Mouse (Mus musculus) limb, embryonic 14.5 days (tissue): Measurements from ENCODE around the gene Crybb1. TPM values are rescaled to one million over a fixed set of nuclear protein-coding genes. Genes with fewer than 3 reads are reported as not detected.

Source experiments
- ATAC-seq: fragments of 200-750 bp; cut with Nextera tagmentation; 2 replicates; pipeline ENCODE4 v1.8.0; 2017; ENCODE audit warnings: low read depth, moderate number of reproducible peaks, moderate TSS enrichment; ENCODE audit not compliant: low FRiP score
- DNase-seq: peaks from one replicate; pipeline ENCODE4 v3.0.0-alpha.2; 2015; ENCODE audit warnings: low spot score
- H3K27ac ChIP-seq: fragments of 300-500 bp; sonication (generic); replicated peaks from 2 replicates; pipeline ENCODE4 v1.5.1; 2014; ENCODE audit warnings: low read depth, mild to moderate bottlenecking, low read length, moderate library complexity, mixed read lengths
- H3K27me3 ChIP-seq: fragments of 300-500 bp; sonication (generic); 2 replicates; pipeline ENCODE4 v1.6.1; 2014; ENCODE audit warnings: low read length, mixed read lengths; ENCODE audit not compliant: control insufficient read depth, insufficient read depth
- H3K36me3 ChIP-seq: fragments of 300-500 bp; sonication (generic); 2 replicates; pipeline ENCODE4 v1.6.1; 2014; ENCODE audit warnings: mild to moderate bottlenecking, low read length, moderate library complexity, mixed read lengths; ENCODE audit not compliant: control insufficient read depth, insufficient read depth
- H3K4me1 ChIP-seq: fragments of 300-500 bp; sonication (generic); 2 replicates; pipeline ENCODE4 v1.6.1; 2014; ENCODE audit warnings: antibody characterized with exemption, low read length, mixed read lengths; ENCODE audit not compliant: control insufficient read depth, insufficient read depth
- H3K4me2 ChIP-seq: fragments of 300-500 bp; sonication (generic); replicated peaks from 2 replicates; pipeline ENCODE4 v1.6.1; 2014; ENCODE audit warnings: low read depth, mild to moderate bottlenecking, low read length, moderate library complexity; ENCODE audit not compliant: severe bottlenecking
- H3K4me3 ChIP-seq: fragments of 300-500 bp; sonication (generic); replicated peaks from 2 replicates; pipeline ENCODE4 v1.5.1; 2014; ENCODE audit warnings: low read length
- H3K9ac ChIP-seq: fragments of 300-500 bp; sonication (generic); 2 replicates; pipeline ENCODE4 v1.6.1; 2014; ENCODE audit warnings: mild to moderate bottlenecking, low read depth, low read length, moderate library complexity; ENCODE audit not compliant: severe bottlenecking
- H3K9me3 ChIP-seq: fragments of 300-500 bp; sonication (generic); 2 replicates; pipeline ENCODE4 v1.6.1; 2016; ENCODE audit warnings: low read length; ENCODE audit not compliant: control insufficient read depth
- POLR2A ChIP-seq: fragments of 200-500 bp; IDR thresholded peaks from 2 replicates; pipeline ENCODE4 v1.8.0; 2012; ENCODE audit warnings: inconsistent platforms, mild to moderate bottlenecking, moderate library complexity, borderline replicate concordance; ENCODE audit not compliant: insufficient read depth, insufficient read length; ENCODE audit errors: extremely low read depth
- WGBS: fragments of 180-500 bp; shearing (Covaris S2); extraction: QIAGEN DNeasy Blood & Tissue Kit; methylation state at CpG from one replicate; pipeline ENCODE4 v1.1.7; 2014; 5-methylcytosine and 5-hydroxymethylcytosine counted together
- polyA plus RNA-seq, 2 experiments: library from polyadenylated mRNA; depleted of rRNA in 1 of 2; stranded (reverse) in 1 of 2; unstranded in 1 of 2; fragments of >200 nt; fragmentation: Nextera tagmentation in 1 of 2; extraction: Ambion mirVana in 1 of 2; gene quantifications; 2 replicates each; pipeline versions ENCODE4 v1.2.1 to v1.2.3; 2012 to 2014

Crybb1 gene
- polyA plus RNA-seq, 2 experiments = 0.54 to 1.9 TPM

DNA sequence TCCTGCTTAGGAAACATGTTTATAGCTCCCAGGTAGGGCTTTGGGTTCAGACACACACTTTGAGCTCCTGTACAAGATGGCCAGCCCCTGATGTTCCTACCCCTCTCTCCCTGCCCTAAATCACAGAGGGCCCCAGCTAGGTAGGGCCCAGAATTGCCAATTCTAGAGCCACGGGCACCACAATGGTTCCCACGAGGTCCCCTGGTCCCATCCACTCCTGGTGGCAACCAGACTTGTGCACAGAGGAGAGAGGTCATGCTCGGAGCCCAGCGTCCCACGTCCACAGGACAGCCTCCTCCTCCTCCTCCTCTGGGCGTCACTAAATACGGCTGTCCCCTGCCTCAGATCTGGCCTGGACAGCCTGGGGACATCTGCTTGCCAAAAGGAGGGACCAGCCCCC lies 39.3 kb upstream of the Crybb1 start:
- DNase-seq = no peak
- H3K4me1 ChIP-seq = peaks cover 9% of the 10 kb centered on the region; the same call in 1 of the 2 replicates
- no peaks in the 10 kb centered on the region for H3K27me3 ChIP-seq
- H3K9ac ChIP-seq = no peak overlapping the region
- WGBS = 74% methylated on average over 7 of the region's 7 CpGs
- H3K36me3 ChIP-seq = peaks cover 5% of the 10 kb centered on the region; the same call in 1 of the 2 replicates
- H3K27ac ChIP-seq = no peak overlapping the region
- no peak for ATAC-seq
- H3K9me3 ChIP-seq = no peaks in the 10 kb centered on the region
- H3K4me3 ChIP-seq = no peak overlapping the region
- no peak overlapping the region for H3K4me2 ChIP-seq
- TF ChIP-seq POLR2A = no peak

DNA sequence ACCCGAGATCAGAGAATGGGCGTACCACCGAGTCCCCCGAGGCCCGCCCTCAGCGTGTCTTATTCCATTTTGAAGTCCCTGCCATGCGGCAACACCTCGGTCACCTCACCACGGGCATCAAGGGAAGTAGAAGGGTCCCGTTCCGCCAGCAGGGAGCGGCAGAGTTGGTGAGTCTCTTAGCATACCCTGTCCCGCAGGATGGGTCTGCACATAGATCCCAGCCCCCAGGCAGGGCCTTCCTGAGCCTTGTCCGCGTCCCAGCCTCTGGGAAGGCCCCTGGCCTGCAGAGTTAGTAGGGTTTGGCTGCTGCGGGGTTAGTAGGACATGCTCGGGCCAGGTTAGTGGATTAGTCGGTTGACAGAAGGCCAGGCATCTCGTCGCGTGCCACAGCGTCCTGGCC lies 38.6 kb upstream of the Crybb1 start:
- H3K9me3 ChIP-seq = no peaks in the 10 kb centered on the region
- peaks cover 9% of the 10 kb centered on the region; the same call in 1 of the 2 replicates for H3K4me1 ChIP-seq
- ATAC-seq (no peak), DNase-seq (no peak)
- no peaks in the 10 kb centered on the region for H3K27me3 ChIP-seq
- H3K27ac ChIP-seq = no peak overlapping the region
- WGBS = 58% methylated on average over 20 of the region's 22 CpGs
- H3K36me3 ChIP-seq = peaks cover 5% of the 10 kb centered on the region; the same call in 1 of the 2 replicates
- TF ChIP-seq POLR2A = no peak
- H3K4me3 ChIP-seq = no peak overlapping the region
- no peak overlapping the region for H3K9ac ChIP-seq
- H3K4me2 ChIP-seq = no peak overlapping the region

DNA sequence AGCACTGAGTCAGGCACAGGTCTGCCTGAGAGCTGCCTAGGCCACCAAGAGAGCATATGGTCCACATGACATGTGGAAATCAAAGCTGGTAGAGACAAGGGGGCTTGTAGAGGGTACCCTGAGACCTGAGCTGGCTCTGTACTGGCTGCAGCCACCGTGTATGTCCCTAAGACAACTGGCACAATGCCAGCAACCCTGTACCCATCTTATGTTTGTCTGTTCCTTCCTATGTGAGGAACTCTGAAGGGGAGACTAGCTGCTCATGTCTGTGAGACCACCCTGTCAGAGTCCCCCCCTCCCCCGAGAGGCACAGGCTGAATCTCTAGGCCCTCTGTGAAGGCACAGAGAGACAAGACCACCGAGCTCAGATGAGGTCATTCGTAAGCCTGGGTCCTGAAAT lies 36.9 kb upstream of the Crybb1 start:
- no peaks in the 10 kb centered on the region for H3K9me3 ChIP-seq
- DNase-seq = no peak
- peaks cover 8% of the 10 kb centered on the region for H3K36me3 ChIP-seq
- no peak for TF ChIP-seq POLR2A
- H3K27me3 ChIP-seq = no peaks in the 10 kb centered on the region
- no peak overlapping the region for H3K4me3 ChIP-seq
- no peak overlapping the region for H3K4me2 ChIP-seq
- no peak overlapping the region for H3K9ac ChIP-seq
- WGBS = 78% methylated on average over 4 of the region's 4 CpGs
- H3K4me1 ChIP-seq = peaks cover 9% of the 10 kb centered on the region; the same call in 1 of the 2 replicates
- no peak overlapping the region for H3K27ac ChIP-seq
- no peak for ATAC-seq

DNA sequence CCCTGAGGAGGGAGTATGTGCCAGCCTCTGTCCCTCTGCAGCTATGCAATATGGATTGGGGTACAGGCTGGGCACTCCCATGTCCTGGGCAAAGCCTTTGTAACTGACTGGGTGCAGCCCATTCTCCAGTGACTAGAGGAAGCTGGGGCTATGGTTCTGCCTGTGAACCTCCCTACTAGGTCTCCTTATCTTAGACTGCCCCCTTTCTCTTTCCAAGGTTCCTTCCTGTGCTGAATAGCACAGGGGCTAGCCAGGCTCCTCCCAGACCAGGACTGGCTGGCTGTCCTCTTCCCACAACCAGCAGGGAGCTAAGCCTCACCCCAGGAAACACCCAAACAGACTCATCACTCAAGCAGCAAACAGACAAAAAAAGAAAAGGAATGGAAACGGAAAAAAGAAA lies 36.2 kb upstream of the Crybb1 start:
- H3K4me1 ChIP-seq = peaks cover 9% of the 10 kb centered on the region; the same call in 1 of the 2 replicates
- no peaks in the 10 kb centered on the region for H3K27me3 ChIP-seq
- H3K27ac ChIP-seq = no peak overlapping the region
- H3K4me2 ChIP-seq = no peak overlapping the region
- DNase-seq (no peak), ATAC-seq (no peak)
- peaks cover 8% of the 10 kb centered on the region for H3K36me3 ChIP-seq
- TF ChIP-seq POLR2A = no peak
- WGBS = 39% methylated on average over 1 of the region's 1 CpGs
- H3K9me3 ChIP-seq = no peaks in the 10 kb centered on the region
- H3K4me3 ChIP-seq = no peak overlapping the region
- H3K9ac ChIP-seq = no peak overlapping the region

DNA sequence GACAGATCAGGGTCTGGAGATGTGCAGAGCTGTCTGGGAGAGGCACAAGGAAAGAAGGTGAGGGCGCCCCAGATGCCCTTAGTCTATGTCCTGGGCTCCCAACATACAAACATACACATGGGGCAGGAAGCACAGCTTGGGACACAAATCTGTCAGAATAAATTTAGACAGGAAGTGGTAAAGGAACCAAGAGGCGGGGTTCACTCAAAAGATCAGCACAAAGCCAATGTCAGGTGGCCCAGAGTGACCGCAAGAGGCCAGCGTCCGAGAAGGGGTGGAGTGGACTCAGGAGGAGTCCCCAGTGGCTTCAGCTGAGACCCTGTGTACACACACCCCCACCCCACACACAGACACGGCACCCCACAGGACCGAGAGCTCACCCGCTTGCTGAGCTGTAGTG lies 35.4 kb upstream of the Crybb1 start:
- no peak overlapping the region for H3K9ac ChIP-seq
- no peaks in the 10 kb centered on the region for H3K27me3 ChIP-seq
- no peak for TF ChIP-seq POLR2A
- H3K27ac ChIP-seq = no peak overlapping the region
- WGBS = 83% methylated on average over 8 of the region's 8 CpGs
- H3K4me2 ChIP-seq = no peak overlapping the region
- no peak for ATAC-seq
- no peak for DNase-seq
- H3K9me3 ChIP-seq = no peaks in the 10 kb centered on the region
- peaks cover 7% of the 10 kb centered on the region; the same call in 1 of the 2 replicates for H3K4me1 ChIP-seq
- peaks cover 8% of the 10 kb centered on the region for H3K36me3 ChIP-seq
- H3K4me3 ChIP-seq = no peak overlapping the region

DNA sequence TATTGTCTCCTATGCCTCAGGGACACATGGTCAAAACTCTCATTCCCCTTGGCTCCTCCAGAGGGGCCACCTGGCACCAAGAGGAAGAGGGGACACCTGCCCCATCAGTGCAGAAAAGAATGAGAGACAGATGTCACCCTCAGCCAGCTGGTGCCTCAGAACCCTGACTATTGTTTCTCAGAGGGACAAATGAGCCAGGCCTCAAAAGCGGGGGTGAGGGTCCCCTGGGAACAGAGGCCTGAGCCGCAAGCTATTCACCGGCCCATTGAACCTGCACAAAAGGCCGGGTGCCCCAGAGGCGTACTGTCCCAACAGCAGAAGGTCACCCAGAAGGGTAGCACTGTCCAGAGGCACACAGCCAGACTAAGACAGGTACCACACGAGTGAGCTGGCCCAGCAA lies 30.0 kb upstream of the Crybb1 start:
- H3K4me2 ChIP-seq = no peak overlapping the region
- no peaks in the 10 kb centered on the region for H3K9me3 ChIP-seq
- no peak for ATAC-seq
- peaks cover 15% of the 10 kb centered on the region for H3K4me1 ChIP-seq
- 80% methylated on average over 6 of the region's 6 CpGs for WGBS
- H3K27me3 ChIP-seq = peaks cover 23% of the 10 kb centered on the region
- H3K4me3 ChIP-seq = no peak overlapping the region
- no peak for TF ChIP-seq POLR2A
- no peak overlapping the region for H3K9ac ChIP-seq
- DNase-seq = no peak
- no peak overlapping the region for H3K27ac ChIP-seq
- H3K36me3 ChIP-seq = peaks cover 3% of the 10 kb centered on the region; the same call in 1 of the 2 replicates
